Mouse (Mus musculus) midbrain, embryonic 11.5 days (tissue): Measurements from ENCODE around the gene Sprr1b. TPM values are rescaled to one million over a fixed set of nuclear protein-coding genes. Genes with fewer than 3 reads are reported as not detected.
"Not testable (repeated sequence)": the region's sequence is repeated elsewhere in the genome, so short reads cannot be mapped to it uniquely, and the experiment has no call there.

Experiments used
- ATAC-seq: fragments of 200-750 bp; cut with Nextera tagmentation; 2 replicates; pipeline ENCODE4 v1.8.0; 2017; ENCODE audit warnings: moderate TSS enrichment, moderate library complexity; ENCODE audit not compliant: low FRiP score
- DNase-seq: peaks from one replicate; pipeline ENCODE4 v3.0.0; 2015; ENCODE audit warnings: low spot score; ENCODE audit errors: missing footprints
- H3K27ac ChIP-seq: fragments of 300-500 bp; sonication (generic); 2 replicates; pipeline ENCODE4 v1.5.1; 2014; ENCODE audit warnings: low read depth, low read length
- H3K27me3 ChIP-seq: fragments of 300-500 bp; sonication (generic); 2 replicates; pipeline ENCODE4 v1.6.1; 2014; ENCODE audit warnings: mild to moderate bottlenecking, low read length, moderate library complexity, mixed read lengths; ENCODE audit not compliant: control insufficient read depth, insufficient read depth
- H3K36me3 ChIP-seq: fragments of 300-500 bp; sonication (generic); 2 replicates; pipeline ENCODE4 v1.6.1; 2014; ENCODE audit warnings: mild to moderate bottlenecking, low read length, moderate library complexity, mixed read lengths; ENCODE audit not compliant: control insufficient read depth, insufficient read depth
- H3K4me1 ChIP-seq: fragments of 300-500 bp; sonication (generic); 2 replicates; pipeline ENCODE4 v1.6.1; 2014; ENCODE audit warnings: low read length; ENCODE audit not compliant: control insufficient read depth, insufficient read depth
- H3K4me2 ChIP-seq: fragments of 300-500 bp; sonication (generic); 2 replicates; pipeline ENCODE4 v1.6.1; 2014; ENCODE audit warnings: mild to moderate bottlenecking, moderate library complexity
- H3K4me3 ChIP-seq: fragments of 300-500 bp; sonication (generic); 2 replicates; pipeline ENCODE4 v1.5.1; 2014; ENCODE audit warnings: low read depth, low read length
- H3K9ac ChIP-seq: fragments of 300-500 bp; sonication (generic); 2 replicates; pipeline ENCODE4 v1.6.1; 2014; ENCODE audit warnings: low read length
- H3K9me3 ChIP-seq: fragments of 300-500 bp; sonication (generic); 2 replicates; pipeline ENCODE4 v1.6.1; 2016; ENCODE audit warnings: low read length; ENCODE audit not compliant: control insufficient read depth
- WGBS: fragments of 180-500 bp; shearing (Covaris S2); extraction: QIAGEN DNeasy Blood & Tissue Kit; methylation state at CpG from one replicate; pipeline ENCODE4 v1.1.7; 2014; 5-methylcytosine and 5-hydroxymethylcytosine counted together
- polyA plus RNA-seq: library from polyadenylated mRNA; unstranded; fragments of >200 nt; fragmentation: Nextera tagmentation; extraction: Ambion mirVana; gene quantifications from 2 replicates; pipeline ENCODE4 v1.2.1, GENCODE M21; 2014

Gene Sprr1b
- not detected in 2 replicates for polyA plus RNA-seq

DNA sequence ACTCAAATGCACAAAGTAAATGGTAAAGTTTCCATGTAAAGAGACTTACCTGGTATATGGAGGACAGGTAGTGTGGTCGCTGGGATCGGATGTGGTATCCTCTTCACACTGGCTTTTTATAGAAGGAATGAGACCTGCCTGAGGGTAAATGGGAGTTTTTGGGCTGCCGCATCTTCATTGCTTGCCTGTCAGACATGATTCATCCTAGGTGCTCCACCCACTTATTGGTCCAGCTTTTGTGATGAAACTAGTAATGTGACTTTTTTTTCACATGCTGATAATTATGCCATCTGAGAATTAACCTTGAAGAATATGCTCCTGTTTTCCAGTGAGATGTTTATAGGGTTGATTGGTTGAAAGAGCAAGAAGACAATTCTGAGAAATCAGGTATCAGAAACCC is at the start of gene Sprr1b:
Gene Sprr1b (minus strand): TSS at position 101 of the 400 bp plus-strand sequence.
- no peak within 1 kb of the TSS for H3K4me2 ChIP-seq
- 96% methylated on average over 3 of the region's 3 CpGs for whole genome bisulfite sequencing
- H3K4me1 ChIP-seq: no peaks in the 10 kb centered on the region
- ATAC-seq (no peak), DNase-seq (no peak)
- H3K4me3 ChIP-seq: no peak within 1 kb of the TSS
- H3K27me3 ChIP-seq: no peaks in the 10 kb centered on the region
- no peak within 1 kb of the TSS for H3K9ac ChIP-seq
- H3K36me3 ChIP-seq: no peaks in the 10 kb centered on the region
- no peaks in the 10 kb centered on the region for H3K9me3 ChIP-seq
- no peak within 1 kb of the TSS for H3K27ac ChIP-seq

DNA sequence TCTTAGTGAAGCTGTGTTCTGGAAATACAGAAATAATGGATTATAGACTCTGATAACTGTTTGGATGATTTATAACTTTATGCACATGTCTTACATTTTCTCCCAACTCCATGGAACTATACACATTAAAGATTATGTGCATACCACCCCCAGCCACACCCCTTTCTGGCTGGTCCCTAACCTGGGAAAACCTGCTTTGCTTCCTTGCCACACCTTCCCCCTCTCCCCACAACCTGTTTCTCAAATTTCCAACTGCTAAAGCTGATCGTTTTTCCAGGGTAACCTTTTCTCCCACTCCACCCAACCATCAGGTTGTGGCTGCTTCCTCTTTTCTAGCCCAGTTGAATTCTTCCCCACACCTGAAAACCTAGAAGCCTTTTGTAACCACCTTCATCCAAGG is 47.7 kb upstream of the Sprr1b start:
- ATAC-seq (no peak), DNase-seq (no peak)
- no peak overlapping the region for H3K4me3 ChIP-seq
- H3K4me1 ChIP-seq: no peaks in the 10 kb centered on the region
- no peaks in the 10 kb centered on the region for H3K36me3 ChIP-seq
- 47% methylated on average over 1 of the region's 1 CpGs for WGBS
- no peak overlapping the region for H3K9ac ChIP-seq
- H3K27ac ChIP-seq: no peak overlapping the region
- no peak overlapping the region for H3K4me2 ChIP-seq
- H3K9me3 ChIP-seq: no peaks in the 10 kb centered on the region
- H3K27me3 ChIP-seq: no peaks in the 10 kb centered on the region

DNA sequence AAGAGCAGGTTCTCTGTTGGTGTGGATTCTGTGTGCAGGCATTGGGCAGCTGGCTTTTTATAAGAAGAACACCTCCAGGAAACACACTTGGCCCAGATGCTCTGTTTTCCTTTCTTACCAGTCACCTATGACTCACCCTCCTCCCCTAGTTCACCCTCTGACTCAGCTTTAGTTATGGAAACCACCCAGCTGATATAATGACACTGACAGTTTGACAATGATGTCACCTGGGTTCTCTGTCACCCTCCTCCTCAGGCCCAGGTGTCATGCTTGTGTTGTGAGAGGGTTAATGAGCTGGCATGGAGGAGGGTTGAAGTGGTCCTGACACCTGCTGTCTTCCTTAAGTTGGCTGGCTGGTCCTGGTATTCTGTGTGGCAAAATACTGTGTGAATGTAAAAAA is 47.3 kb upstream of the Sprr1b start, which contains the start of gene Sprr1a:
Gene Sprr1a (minus strand): TSS at position 33 of the 400 bp plus-strand sequence.
- Histone ChIP-seq H3K36me3 (no peaks in the 10 kb centered on the region), H3K9ac (no peak within 1 kb of the TSS), H3K27ac (no peak within 1 kb of the TSS), H3K4me2 (no peak within 1 kb of the TSS), H3K9me3 (no peaks in the 10 kb centered on the region), H3K4me1 (no peaks in the 10 kb centered on the region), H3K27me3 (no peaks in the 10 kb centered on the region), H3K4me3 (no peak within 1 kb of the TSS)
- ATAC-seq (no peak), DNase-seq (no peak)

DNA sequence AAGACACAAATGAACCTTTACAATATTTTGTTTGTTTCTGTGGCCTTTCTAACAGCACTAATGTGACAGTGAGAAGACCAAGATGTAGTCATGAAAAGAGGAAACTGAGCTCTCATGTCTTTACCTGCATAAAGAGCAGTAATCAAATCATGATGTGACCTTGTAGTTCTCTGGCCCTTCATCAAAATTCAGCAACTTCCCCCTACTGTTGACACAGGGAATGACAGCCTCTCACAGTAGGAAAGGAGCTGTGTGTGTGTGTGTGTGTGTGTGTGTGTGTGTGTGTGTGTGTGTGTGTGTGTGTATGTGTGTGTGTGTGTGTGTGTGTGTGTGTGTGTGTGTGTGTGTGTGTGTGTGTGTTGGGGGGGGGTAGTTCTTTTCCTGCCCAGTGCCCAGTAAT is 42.7 kb upstream of the Sprr1b start:
- not testable (repeated sequence) for H3K4me3 ChIP-seq, H3K9ac ChIP-seq, H3K4me1 ChIP-seq, H3K36me3 ChIP-seq, H3K27me3 ChIP-seq, ATAC-seq, H3K9me3 ChIP-seq, H3K4me2 ChIP-seq, H3K27ac ChIP-seq
- DNase-seq: peak; percentile 84

DNA sequence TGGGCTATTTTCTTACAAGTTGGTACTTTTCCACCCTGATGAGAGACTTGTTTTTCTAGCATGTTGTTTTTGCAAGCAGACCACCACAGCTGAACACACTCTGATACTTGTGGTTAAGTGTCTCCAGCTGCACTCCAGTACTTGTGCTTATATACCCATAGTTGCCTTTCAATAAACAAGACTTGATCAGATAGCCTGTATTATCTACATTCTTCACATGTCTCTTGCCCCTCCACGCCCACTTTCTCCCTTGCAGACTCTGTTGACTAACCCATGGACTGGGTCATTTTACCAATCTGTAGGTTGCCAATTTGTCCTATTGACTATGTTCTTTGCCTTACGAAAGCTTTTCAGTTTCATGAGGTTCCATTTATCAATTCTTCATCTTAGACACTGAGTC is 31.5 kb upstream of the Sprr1b start:
- Histone ChIP-seq H3K27ac (no peak overlapping the region), H3K9me3 (no peaks in the 10 kb centered on the region), H3K4me1 (no peaks in the 10 kb centered on the region), H3K36me3 (no peaks in the 10 kb centered on the region), H3K4me2 (no peak overlapping the region), H3K9ac (no peak overlapping the region), H3K27me3 (no peaks in the 10 kb centered on the region), H3K4me3 (no peak overlapping the region)
- DNase-seq (no peak), ATAC-seq (no peak)
- WGBS: 88% methylated on average over 2 of the region's 2 CpGs

DNA sequence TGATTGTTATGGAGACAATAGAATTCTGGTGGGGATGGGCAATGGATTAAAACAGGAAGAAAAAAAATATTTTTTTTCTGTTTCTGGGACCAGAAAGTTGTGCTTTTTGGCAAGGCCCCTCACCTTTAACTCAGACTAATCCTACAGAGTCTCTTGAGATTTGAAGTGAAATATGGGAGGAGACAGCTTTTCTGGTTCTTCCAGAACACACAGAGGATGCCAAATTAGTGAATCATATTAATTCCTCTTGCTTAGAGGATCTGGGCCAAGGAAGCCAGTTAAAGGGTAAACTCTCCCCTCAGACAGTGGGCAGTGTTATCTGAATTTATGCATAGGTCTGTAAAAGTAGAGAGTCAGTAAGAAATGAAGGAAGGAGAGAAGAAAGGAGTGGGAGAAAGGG is 28.8 kb upstream of the Sprr1b start:
- no peaks in the 10 kb centered on the region for H3K27me3 ChIP-seq

DNA sequence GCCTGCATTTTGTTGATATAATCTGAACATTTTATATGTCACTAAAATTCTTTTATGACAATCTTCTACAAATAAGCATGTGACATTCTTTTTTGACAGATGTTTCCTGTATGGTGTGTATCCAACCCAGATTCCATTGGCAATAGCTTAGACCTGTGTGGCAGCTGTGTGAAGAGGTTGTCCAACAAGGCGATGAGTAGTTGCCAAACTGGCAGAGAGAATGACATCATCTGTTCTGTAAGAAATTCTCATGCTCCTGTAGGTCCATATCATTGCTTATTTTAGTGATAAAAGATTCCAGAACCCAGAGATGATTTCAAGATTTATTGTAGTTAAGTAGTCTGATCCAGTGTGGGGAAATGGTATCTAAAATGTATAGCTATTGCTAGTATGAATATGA is 28.0 kb upstream of the Sprr1b start:
- Histone ChIP-seq H3K27me3 (no peaks in the 10 kb centered on the region), H3K4me1 (no peaks in the 10 kb centered on the region), H3K27ac (no peak overlapping the region), H3K9me3 (no peaks in the 10 kb centered on the region), H3K4me2 (no peak overlapping the region), H3K4me3 (no peak overlapping the region), H3K9ac (no peak overlapping the region), H3K36me3 (no peaks in the 10 kb centered on the region)
- DNase-seq: no peak
- no peak for ATAC-seq
- 88% methylated on average over 1 of the region's 1 CpGs for WGBS

More for the DNA sequence above, 28.8 kb upstream of the Sprr1b start:
- ATAC-seq (no peak), DNase-seq (no peak)
- Histone ChIP-seq H3K9ac (no peak overlapping the region), H3K9me3 (no peaks in the 10 kb centered on the region), H3K4me3 (no peak overlapping the region), H3K36me3 (no peaks in the 10 kb centered on the region), H3K4me2 (no peak overlapping the region), H3K27ac (no peak overlapping the region), H3K4me1 (no peaks in the 10 kb centered on the region)

DNA sequence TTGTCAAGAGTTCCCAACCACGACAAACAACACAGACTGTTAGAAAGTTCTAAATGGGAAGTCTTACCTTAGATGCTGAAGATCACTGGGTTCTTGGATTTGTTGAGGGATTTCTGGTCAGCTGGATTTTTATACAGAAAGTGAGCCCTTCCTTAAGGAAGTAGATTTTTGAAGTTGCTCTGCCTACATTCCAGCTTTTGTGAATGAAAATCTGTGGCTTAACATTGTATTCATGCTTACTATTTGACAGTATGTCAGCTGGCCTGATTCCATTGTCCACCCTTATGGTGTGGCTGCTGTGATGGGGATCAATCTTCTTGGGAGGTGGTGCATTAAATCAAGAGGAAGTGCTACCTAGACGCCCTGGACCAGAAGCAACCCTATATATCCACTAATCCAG is 20.0 kb upstream of the Sprr1b start, which contains the start of gene Sprr3:
Gene Sprr3 (minus strand): TSS at position 101 of the 400 bp plus-strand sequence.
- ATAC-seq: no peak
- no peak within 1 kb of the TSS for H3K4me2 ChIP-seq
- WGBS: 72% methylated on average over 2 of the region's 2 CpGs
- no peak within 1 kb of the TSS for H3K9ac ChIP-seq
- no peaks in the 10 kb centered on the region for H3K27me3 ChIP-seq
- H3K9me3 ChIP-seq: no peaks in the 10 kb centered on the region
- no peak within 1 kb of the TSS for H3K27ac ChIP-seq
- H3K4me3 ChIP-seq: no peak within 1 kb of the TSS
- no peaks in the 10 kb centered on the region for H3K4me1 ChIP-seq
- no peak for DNase-seq
- no peaks in the 10 kb centered on the region for H3K36me3 ChIP-seq

DNA sequence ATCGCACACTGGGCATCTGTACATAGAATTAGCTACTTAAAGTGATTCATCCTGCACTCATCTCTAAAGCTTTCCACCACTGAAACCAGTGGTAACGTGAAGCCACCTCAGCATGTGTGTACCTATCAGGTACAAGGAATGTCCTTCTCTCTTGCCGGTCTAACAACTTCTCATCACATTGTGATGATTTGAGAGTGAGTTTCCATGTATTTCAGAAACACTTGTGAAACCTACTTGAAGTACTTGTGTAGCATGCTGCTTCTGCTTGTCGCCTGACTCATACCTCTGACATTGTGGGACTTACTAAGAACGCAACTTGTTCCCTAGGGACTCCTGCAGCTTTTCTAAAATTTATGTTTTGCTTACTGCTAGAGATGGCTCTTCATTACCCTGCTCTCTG is 16.6 kb upstream of the Sprr1b start:
- Histone ChIP-seq H3K9ac (no peak overlapping the region), H3K27ac (no peak overlapping the region), H3K27me3 (no peaks in the 10 kb centered on the region), H3K4me2 (no peak overlapping the region), H3K4me3 (no peak overlapping the region), H3K4me1 (no peaks in the 10 kb centered on the region), H3K9me3 (no peaks in the 10 kb centered on the region), H3K36me3 (no peaks in the 10 kb centered on the region)
- 87% methylated on average over 5 of the region's 5 CpGs for WGBS
- no peak for ATAC-seq
- no peak for DNase-seq

DNA sequence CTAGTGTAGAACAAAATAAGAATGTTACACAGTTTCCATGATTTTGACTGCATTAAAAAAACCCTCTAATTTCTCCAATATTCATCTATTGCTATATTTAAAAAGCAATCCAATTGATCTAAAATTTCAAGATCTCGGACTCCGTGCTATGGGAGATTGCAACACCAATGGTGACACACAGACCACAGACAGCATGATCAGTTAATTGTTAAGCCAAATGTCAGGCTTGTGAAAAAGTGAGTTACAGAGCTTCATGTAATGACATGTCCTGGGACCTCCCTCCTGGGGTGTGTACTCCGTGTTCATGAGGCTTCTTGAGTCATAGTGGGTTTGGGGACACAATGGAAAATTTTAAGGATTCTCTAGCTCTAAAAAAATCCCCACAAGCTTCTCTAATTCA is 1.6 kb upstream of the Sprr1b start:
- WGBS: 90% methylated on average over 3 of the region's 3 CpGs
- Histone ChIP-seq H3K4me1 (no peaks in the 10 kb centered on the region), H3K9me3 (no peaks in the 10 kb centered on the region), H3K27ac (no peak overlapping the region), H3K27me3 (no peaks in the 10 kb centered on the region), H3K36me3 (no peaks in the 10 kb centered on the region), H3K4me3 (no peak overlapping the region), H3K4me2 (no peak overlapping the region), H3K9ac (no peak overlapping the region)
- no peak for DNase-seq
- ATAC-seq: no peak
